Mouse (Mus musculus) heart, embryonic 16.5 days (tissue): ENCODE measurements around the gene Mrpl45. TPM values are rescaled to one million over a fixed set of nuclear protein-coding genes. Genes with fewer than 3 reads are reported as not detected.

Source experiments
- ATAC-seq: fragments of 200-750 bp; cut with Nextera tagmentation; replicated peaks from 2 replicates; pipeline ENCODE4 v1.8.0; 2017; ENCODE audit warnings: moderate number of reproducible peaks; ENCODE audit not compliant: insufficient read depth, low FRiP score; ENCODE audit errors: extremely low read depth
- H3K27ac ChIP-seq: fragments of 300-500 bp; sonication (generic); 2 replicates; pipeline ENCODE4 v1.5.1; 2014; ENCODE audit warnings: mild to moderate bottlenecking, low read length, control low read depth, moderate library complexity
- H3K27me3 ChIP-seq: fragments of 300-500 bp; sonication (generic); 2 replicates; pipeline ENCODE4 v1.6.1; 2014; ENCODE audit warnings: low read length, mixed read lengths; ENCODE audit not compliant: control insufficient read depth, insufficient read depth
- H3K36me3 ChIP-seq: fragments of 300-500 bp; sonication (generic); 2 replicates; pipeline ENCODE4 v1.6.1; 2014; ENCODE audit not compliant: control insufficient read depth, insufficient read depth
- H3K4me1 ChIP-seq: fragments of 300-500 bp; sonication (generic); 2 replicates; pipeline ENCODE4 v1.6.1; 2014; ENCODE audit warnings: low read length, mixed read lengths; ENCODE audit not compliant: control insufficient read depth, insufficient read depth
- H3K4me2 ChIP-seq: fragments of 300-500 bp; sonication (generic); 2 replicates; pipeline ENCODE4 v1.6.1; 2014; ENCODE audit warnings: low read depth, mild to moderate bottlenecking, control low read depth, low read length
- H3K4me3 ChIP-seq: fragments of 300-500 bp; sonication (generic); 2 replicates; pipeline ENCODE4 v1.5.1; 2014; ENCODE audit warnings: mild to moderate bottlenecking, control low read depth, low read length
- H3K9ac ChIP-seq: fragments of 300-500 bp; sonication (generic); 2 replicates; pipeline ENCODE4 v1.6.1; 2014; ENCODE audit warnings: low read length, control low read depth
- H3K9me3 ChIP-seq: fragments of 300-500 bp; sonication (generic); replicated peaks from 2 replicates; pipeline ENCODE4 v1.6.1; 2016; ENCODE audit warnings: low read length; ENCODE audit not compliant: control insufficient read depth
- WGBS: fragments of 180-500 bp; shearing (Covaris S2); extraction: QIAGEN DNeasy Blood & Tissue Kit; methylation state at CpG from one replicate; pipeline ENCODE4 v1.1.7; 2014; 5-methylcytosine and 5-hydroxymethylcytosine counted together
- polyA plus RNA-seq: library from polyadenylated mRNA; unstranded; fragments of >200 nt; fragmentation: Nextera tagmentation; extraction: Ambion mirVana; gene quantifications from 2 replicates; pipeline ENCODE4 v1.2.1, GENCODE M21; 2015

Mrpl45 gene
- polyA plus RNA-seq, 1 experiment from 2014 or later: 59.8 TPM

DNA sequence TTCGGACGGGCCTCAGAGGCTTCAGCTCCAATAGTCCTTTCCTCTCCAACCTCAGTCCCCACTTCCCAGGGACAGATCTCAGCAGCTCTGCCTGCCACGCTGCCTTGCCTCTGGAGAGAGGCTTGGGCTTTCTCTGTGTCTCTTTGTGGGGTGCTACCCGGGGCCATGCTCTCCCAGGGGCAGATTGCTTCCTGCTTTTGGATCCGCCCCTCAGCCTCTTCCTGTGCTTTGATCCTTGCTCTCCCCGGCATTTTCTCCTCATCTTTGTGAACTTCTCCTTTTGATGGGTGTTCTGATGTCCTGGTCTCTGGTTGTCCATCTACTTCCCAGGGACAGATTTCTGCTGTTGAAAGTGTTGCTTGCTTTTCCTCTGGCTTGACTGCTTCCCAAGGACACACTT is 20.7 kb downstream of the Mrpl45 start:
- ATAC-seq: no peak
- Histone ChIP-seq H3K27ac (no peak overlapping the region), H3K36me3 (no peaks in the 10 kb centered on the region), H3K27me3 (peaks cover 15% of the 10 kb centered on the region), H3K4me2 (no peak overlapping the region), H3K4me1 (peaks cover 12% of the 10 kb centered on the region), H3K9me3 (no peaks in the 10 kb centered on the region), H3K4me3 (no peak overlapping the region), H3K9ac (no peak overlapping the region)
- WGBS: 43% methylated on average over 6 of the region's 6 CpGs

DNA sequence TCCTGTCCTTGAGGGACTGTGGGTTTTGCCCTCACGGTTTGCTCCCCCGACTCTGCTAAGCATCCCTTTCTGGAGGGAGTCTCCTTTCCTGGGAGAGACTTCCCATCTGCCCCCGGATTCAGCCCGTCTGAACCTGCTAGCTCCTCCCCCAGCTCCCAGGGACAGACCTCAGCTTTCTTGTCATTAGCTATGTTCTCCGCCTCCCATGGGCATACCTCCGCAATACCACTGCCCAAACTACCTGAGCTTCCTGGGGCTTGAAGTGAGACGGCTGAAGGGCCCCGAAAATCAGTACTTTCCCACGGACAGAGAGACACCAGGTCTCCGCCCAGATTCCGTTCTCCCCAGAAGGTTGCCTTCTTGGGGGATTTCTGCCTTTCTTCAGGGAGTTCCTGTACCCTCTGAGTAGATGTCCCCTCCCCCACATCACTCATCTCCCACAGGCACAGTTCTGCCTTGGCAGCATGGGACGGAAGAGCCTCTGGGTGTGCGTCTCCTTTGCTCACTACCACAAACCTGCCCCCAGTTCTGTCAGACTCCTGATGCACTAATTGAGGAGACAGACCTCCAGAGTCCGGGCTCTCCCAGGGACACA is 21.3 kb downstream of the Mrpl45 start:
- peaks cover 15% of the 10 kb centered on the region for H3K27me3 ChIP-seq
- 60% methylated on average over 14 of the region's 14 CpGs for WGBS

DNA sequence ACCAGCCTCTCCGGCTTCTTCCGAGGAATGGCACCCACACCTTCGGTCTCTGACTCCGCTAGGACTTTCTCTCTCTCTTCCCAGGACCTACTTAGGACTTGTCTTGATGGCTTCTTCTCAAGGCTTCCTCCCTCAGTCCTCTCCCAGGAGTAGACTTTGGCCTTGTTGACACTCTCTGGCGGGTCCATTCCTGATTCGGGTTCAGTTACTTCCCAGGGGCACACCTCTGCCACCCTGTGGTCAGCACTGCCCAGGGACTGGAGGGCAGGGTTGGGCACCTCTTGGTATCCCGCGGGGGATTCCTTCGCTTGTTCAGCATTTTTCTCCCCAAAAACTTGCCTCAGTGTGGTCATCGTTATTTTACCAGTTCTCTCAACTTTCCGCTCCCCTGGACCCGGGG is 21.8 kb downstream of the Mrpl45 start:
- no peak for ATAC-seq
- 78% methylated on average over 12 of the region's 12 CpGs for WGBS
- Histone ChIP-seq H3K36me3 (no peaks in the 10 kb centered on the region), H3K9ac (no peak overlapping the region), H3K4me2 (no peak overlapping the region), H3K27me3 (peaks cover 15% of the 10 kb centered on the region), H3K4me3 (no peak overlapping the region), H3K9me3 (no peaks in the 10 kb centered on the region), H3K4me1 (peaks cover 12% of the 10 kb centered on the region), H3K27ac (no peak overlapping the region)

More for the DNA sequence above, 21.3 kb downstream of the Mrpl45 start:
- H3K4me1 ChIP-seq: peaks cover 12% of the 10 kb centered on the region
- no peak for ATAC-seq
- no peak overlapping the region for H3K9ac ChIP-seq
- no peak overlapping the region for H3K4me2 ChIP-seq
- H3K9me3 ChIP-seq: no peaks in the 10 kb centered on the region
- H3K36me3 ChIP-seq: no peaks in the 10 kb centered on the region
- no peak overlapping the region for H3K27ac ChIP-seq
- H3K4me3 ChIP-seq: no peak overlapping the region

DNA sequence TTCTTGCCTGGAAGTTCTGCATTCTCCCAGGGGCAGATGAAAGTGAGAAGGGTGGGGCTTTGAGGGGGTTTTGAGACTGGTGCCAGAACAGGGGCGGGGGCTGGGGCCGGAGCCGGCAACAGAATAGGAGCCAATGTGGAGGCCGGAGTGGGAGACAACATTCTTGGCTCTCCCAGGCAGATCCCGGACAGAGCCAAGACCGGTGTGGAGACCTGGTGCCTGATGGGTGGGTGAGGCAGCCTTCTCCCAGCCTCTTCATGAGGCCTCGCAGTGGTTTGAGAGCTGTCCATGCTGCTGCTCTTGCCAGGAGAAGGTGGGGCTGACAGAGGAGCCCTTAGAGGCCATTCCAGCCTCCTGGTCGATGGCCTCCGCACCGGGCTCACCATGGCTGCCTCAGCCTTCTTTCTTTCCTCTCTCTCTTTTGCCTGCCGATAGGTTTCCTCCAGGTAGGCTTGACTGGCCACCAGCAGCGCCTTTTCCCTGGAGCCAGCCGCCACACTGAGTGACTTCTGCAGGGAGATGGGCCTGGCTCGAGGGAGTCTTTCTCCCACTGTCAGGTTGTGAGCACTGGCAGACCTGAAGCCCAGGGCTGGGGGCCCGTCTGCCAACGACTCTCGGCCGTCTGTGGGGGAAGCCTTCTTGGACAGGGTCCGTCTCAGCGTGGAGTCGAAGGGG is 22.9 kb downstream of the Mrpl45 start:
- Histone ChIP-seq H3K4me3 (peak overlapping the region; percentile 26), H3K4me2 (peak overlapping the region; percentile 68), H3K36me3 (no peaks in the 10 kb centered on the region), H3K27me3 (peaks cover 15% of the 10 kb centered on the region), H3K4me1 (peaks cover 13% of the 10 kb centered on the region), H3K27ac (peak overlapping the region; percentile 67), H3K9ac (peak overlapping the region; percentile 62), H3K9me3 (no peaks in the 10 kb centered on the region)
- whole genome bisulfite sequencing: 39% methylated on average over 21 of the region's 21 CpGs
- peak; percentile 50 for ATAC-seq

DNA sequence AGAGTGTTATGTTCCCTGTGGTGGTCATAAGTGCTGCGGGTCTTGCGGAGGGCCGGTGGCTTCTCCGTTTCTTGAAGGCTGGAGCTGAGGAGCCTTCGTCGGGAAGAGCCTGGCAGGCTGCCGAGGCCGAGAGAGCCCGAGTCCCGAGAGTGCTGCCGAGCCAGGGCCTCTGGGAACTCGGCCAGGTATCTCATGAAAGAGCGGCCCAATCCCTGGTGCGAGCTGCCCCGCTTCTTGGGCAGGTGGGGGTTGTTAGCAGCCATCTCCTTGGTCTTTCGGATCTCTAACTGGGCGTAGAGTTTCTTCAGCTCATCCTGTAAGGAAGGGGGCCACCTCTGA is 23.4 kb downstream of the Mrpl45 start:
- Histone ChIP-seq H3K9me3 (no peaks in the 10 kb centered on the region), H3K36me3 (no peaks in the 10 kb centered on the region), H3K9ac (peak overlapping the region; percentile 62), H3K27me3 (peaks cover 15% of the 10 kb centered on the region), H3K27ac (peak overlapping the region; percentile 67), H3K4me3 (peak overlapping the region; percentile 26), H3K4me1 (peaks cover 17% of the 10 kb centered on the region), H3K4me2 (peak overlapping the region; percentile 68)
- no peak; the same call in 1 of the 2 replicates for ATAC-seq
- 14% methylated on average over 17 of the region's 17 CpGs for WGBS

DNA sequence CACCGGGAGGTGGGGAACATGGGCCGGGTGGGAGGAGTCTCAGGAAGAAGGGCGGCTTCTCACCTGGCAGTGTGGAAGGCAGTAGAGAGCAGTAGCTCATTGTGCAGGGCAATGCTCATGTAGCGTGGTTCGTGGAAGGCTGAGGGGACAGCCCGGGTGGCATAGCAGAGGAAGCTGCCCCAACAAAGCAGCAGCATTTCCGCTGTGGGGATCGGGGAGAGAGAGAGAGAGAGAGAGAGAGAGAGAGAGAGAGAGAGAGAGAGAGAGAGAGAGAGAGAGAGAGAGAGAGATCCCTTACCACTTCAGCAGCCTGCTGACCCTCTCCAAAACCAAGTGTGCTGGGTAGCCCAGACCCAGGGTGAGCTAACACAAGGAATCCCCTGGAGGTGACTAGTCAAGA is 27.7 kb downstream of the Mrpl45 start:
- Histone ChIP-seq H3K36me3 (no peaks in the 10 kb centered on the region), H3K9me3 (no peaks in the 10 kb centered on the region), H3K4me2 (peak overlapping the region; percentile 47), H3K27ac (no peak overlapping the region), H3K4me1 (peaks cover 15% of the 10 kb centered on the region), H3K4me3 (no peak overlapping the region), H3K9ac (no peak overlapping the region), H3K27me3 (peaks cover 1% of the 10 kb centered on the region; the same call in 1 of the 2 replicates)
- ATAC-seq: no peak
- 41% methylated on average over 8 of the region's 8 CpGs for WGBS

DNA sequence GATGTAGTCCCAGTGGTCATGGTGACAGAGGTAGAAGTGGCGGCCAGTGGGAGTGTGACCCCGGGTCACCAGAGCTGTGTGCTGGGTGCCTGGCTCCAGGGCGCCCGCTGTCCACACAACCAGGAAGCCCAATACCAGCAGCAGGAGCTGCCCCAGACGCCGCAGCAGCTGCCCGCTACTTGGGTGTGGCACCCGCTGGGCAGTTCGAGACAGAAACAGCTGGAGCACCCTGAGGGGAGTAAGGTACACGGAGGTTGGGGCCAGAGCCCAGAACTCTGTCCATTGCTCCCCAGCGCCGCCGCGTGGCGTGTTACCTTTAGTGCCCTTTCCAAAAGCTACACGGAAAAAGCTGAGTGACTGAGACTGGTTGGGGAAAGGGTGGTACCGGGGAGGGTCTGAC is 28.1 kb downstream of the Mrpl45 start:
- H3K27me3 ChIP-seq: no peaks in the 10 kb centered on the region
- H3K9me3 ChIP-seq: no peaks in the 10 kb centered on the region
- ATAC-seq: no peak; the same call in 1 of the 2 replicates
- peak overlapping the region; percentile 38 for H3K9ac ChIP-seq
- WGBS: 18% methylated on average over 17 of the region's 17 CpGs
- peaks cover 10% of the 10 kb centered on the region for H3K4me1 ChIP-seq
- peak overlapping the region; percentile 47 for H3K4me2 ChIP-seq
- peak overlapping the region; percentile 29 for H3K4me3 ChIP-seq
- no peaks in the 10 kb centered on the region for H3K36me3 ChIP-seq
- H3K27ac ChIP-seq: no peak overlapping the region

DNA sequence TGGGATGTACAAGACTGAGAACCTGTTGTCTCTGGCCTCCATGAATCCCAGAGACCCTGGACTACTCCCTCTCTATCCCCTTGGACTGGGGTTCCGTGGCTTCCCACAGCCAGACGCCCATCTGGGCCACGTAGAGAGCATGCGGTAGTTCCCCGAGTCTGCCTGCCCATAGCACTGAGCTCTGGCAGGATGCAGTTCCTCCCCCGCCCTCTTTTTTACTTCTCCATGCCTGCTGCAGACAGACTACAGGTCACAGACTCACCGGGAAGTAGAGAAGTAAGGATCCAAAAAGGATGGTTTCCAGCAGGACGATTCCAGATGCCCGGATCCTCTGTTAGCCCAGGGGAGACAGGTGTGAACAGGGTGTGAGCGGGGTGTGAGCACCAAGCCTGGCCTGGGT is 29.9 kb downstream of the Mrpl45 start:
- Histone ChIP-seq H3K4me1 (peaks cover 11% of the 10 kb centered on the region), H3K27me3 (no peaks in the 10 kb centered on the region), H3K4me3 (no peak overlapping the region), H3K9me3 (no peaks in the 10 kb centered on the region), H3K4me2 (no peak overlapping the region), H3K9ac (no peak overlapping the region), H3K36me3 (no peaks in the 10 kb centered on the region), H3K27ac (no peak overlapping the region)
- WGBS: 38% methylated on average over 10 of the region's 10 CpGs
- ATAC-seq: no peak

DNA sequence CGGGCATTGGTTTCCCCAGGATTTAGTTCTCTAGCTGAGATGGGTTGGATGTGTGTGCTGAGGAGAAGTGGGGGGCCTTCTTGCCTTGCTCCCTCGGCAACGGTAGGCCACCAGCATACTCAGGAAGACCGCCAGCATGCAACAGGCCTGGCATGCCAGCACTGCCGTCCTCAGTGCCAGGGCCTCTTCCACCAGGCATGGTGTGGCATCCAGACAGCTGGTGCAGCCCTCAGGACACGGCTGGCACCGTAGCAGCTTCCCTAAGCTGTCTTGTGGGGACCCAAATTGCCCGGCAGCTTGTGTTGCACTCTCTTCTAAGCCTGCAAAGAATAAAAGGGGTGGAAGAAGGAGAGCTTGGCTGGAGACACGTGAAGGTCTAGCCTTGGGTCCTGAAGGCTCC is 30.9 kb downstream of the Mrpl45 start:
- H3K27ac ChIP-seq: no peak overlapping the region
- no peak for ATAC-seq
- WGBS: 83% methylated on average over 9 of the region's 9 CpGs
- H3K27me3 ChIP-seq: no peaks in the 10 kb centered on the region
- no peaks in the 10 kb centered on the region for H3K9me3 ChIP-seq
- peaks cover 14% of the 10 kb centered on the region for H3K4me1 ChIP-seq
- no peaks in the 10 kb centered on the region for H3K36me3 ChIP-seq
- no peak overlapping the region for H3K4me3 ChIP-seq
- H3K4me2 ChIP-seq: no peak overlapping the region
- H3K9ac ChIP-seq: no peak overlapping the region
